Mouse (Mus musculus): ENCODE results near the gene Gm49383. TPM values are rescaled to one million over a fixed set of nuclear protein-coding genes. Genes with fewer than 3 reads are reported as not detected.

Gm49383 gene
- total RNA-seq, 1 experiment, result 11.7 TPM

GRCm38 (mm10) chr12:69207926-69208325 lies 11.0 kb upstream of the Gm49383 start:
- Histone ChIP-seq H3K4me3 (ENCODE audit: insufficient read depth in 1 of 2, low read depth in 1 of 2, low read length in 2 of 2, poor library complexity in 1 of 2, severe bottlenecking in 1 of 2) (no peak overlapping the region), H3K4me1 (ENCODE audit: control insufficient read depth in 2 of 2, insufficient read depth in 2 of 2, low read length in 2 of 2, poor library complexity in 1 of 2) (peaks cover 4 to 8% of the 10 kb centered on the region in 2 experiments; a peak in 1 of 4 replicates), H3K9me3 (ENCODE audit: control insufficient read depth, insufficient read depth, low read depth, low read length) (no peaks in the 10 kb centered on the region), H3K9ac (ENCODE audit: insufficient read depth, low read depth, low read length, poor library complexity, severe bottlenecking) (no peak overlapping the region), H3K36me3 (ENCODE audit: control insufficient read depth, insufficient read depth, low read length, poor library complexity, severe bottlenecking) (peaks cover 20% of the 10 kb centered on the region), H3K27ac (ENCODE audit: insufficient read depth, low read depth, low read length, poor library complexity, severe bottlenecking) (no peak overlapping the region)
- no peak for DNase-seq (ENCODE audit: low read depth, low spot score)
- TF ChIP-seq ZNF384 (IDR thresholded peaks at IDR 0.05; ENCODE audit: low read depth, low read length), result no peak
- TF ChIP-seq CHD2 (IDR thresholded peaks at IDR 0.05; ENCODE audit: low read depth, low read length), result no peak
- no peak for TF ChIP-seq HCFC1 (IDR thresholded peaks at IDR 0.05; ENCODE audit: borderline replicate concordance, insufficient read depth, low read length)
- TF ChIP-seq MAFK (IDR thresholded peaks at IDR 0.05; ENCODE audit: insufficient read depth, low read depth, low read length), result no peak
- TF ChIP-seq ZC3H11A (IDR thresholded peaks at IDR 0.05; ENCODE audit: borderline replicate concordance, low read depth, low read length), result no peak
- in situ Hi-C loops (cut with MboI; ENCODE audit: low sequenced_read_pairs in 2 of 2, unreplicated experiment in 2 of 2), result no loop called here

GRCm38 (mm10) chr12:69207396-69207795 lies 10.5 kb upstream of the Gm49383 start:
- Histone ChIP-seq H3K4me1 (ENCODE audit: control insufficient read depth in 2 of 2, insufficient read depth in 2 of 2, low read length in 2 of 2, poor library complexity in 1 of 2) (peaks cover 4 to 8% of the 10 kb centered on the region in 2 experiments; a peak in 1 of 4 replicates), H3K4me3 (ENCODE audit: insufficient read depth in 1 of 2, low read depth in 1 of 2, low read length in 2 of 2, poor library complexity in 1 of 2, severe bottlenecking in 1 of 2) (no peak overlapping the region), H3K9ac (ENCODE audit: insufficient read depth, low read depth, low read length, poor library complexity, severe bottlenecking) (no peak overlapping the region), H3K36me3 (ENCODE audit: control insufficient read depth, insufficient read depth, low read length, poor library complexity, severe bottlenecking) (peaks cover 18% of the 10 kb centered on the region), H3K27ac (ENCODE audit: insufficient read depth, low read depth, low read length, poor library complexity, severe bottlenecking) (no peak overlapping the region), H3K9me3 (ENCODE audit: control insufficient read depth, insufficient read depth, low read depth, low read length) (no peaks in the 10 kb centered on the region)
- in situ Hi-C loops (cut with MboI; ENCODE audit: low sequenced_read_pairs in 2 of 2, unreplicated experiment in 2 of 2), result no loop called here
- no peak for DNase-seq (ENCODE audit: low read depth, low spot score)
- TF ChIP-seq MAFK (IDR thresholded peaks at IDR 0.05; ENCODE audit: insufficient read depth, low read depth, low read length) (no peak), ZNF384 (IDR thresholded peaks at IDR 0.05; ENCODE audit: low read depth, low read length) (no peak), CHD2 (IDR thresholded peaks at IDR 0.05; ENCODE audit: low read depth, low read length) (no peak), ZC3H11A (IDR thresholded peaks at IDR 0.05; ENCODE audit: borderline replicate concordance, low read depth, low read length) (no peak), HCFC1 (IDR thresholded peaks at IDR 0.05; ENCODE audit: borderline replicate concordance, insufficient read depth, low read length) (no peak)

GRCm38 (mm10) chr12:69204052-69204833 lies 7.3 kb upstream of the Gm49383 start, which contains the start of gene Gm49384:
Gene Gm49384, minus strand, starts transcription at chr12:69204267.
- H3K9me3 ChIP-seq (ENCODE audit: control insufficient read depth, insufficient read depth, low read depth, low read length), result no peaks in the 10 kb centered on the region
- DNase-seq (ENCODE audit: low read depth, low spot score), result no peak
- peaks cover 0 to 3% of the 10 kb centered on the region in 2 experiments; a peak in 1 of 4 replicates for H3K4me1 ChIP-seq (ENCODE audit: control insufficient read depth in 2 of 2, insufficient read depth in 2 of 2, low read length in 2 of 2, poor library complexity in 1 of 2)
- TF ChIP-seq ZNF384 (IDR thresholded peaks at IDR 0.05; ENCODE audit: low read depth, low read length), result no peak; the same call in 1 of the 2 replicates
- TF ChIP-seq HCFC1 (IDR thresholded peaks at IDR 0.05; ENCODE audit: borderline replicate concordance, insufficient read depth, low read length), result no peak
- no peak for TF ChIP-seq ZC3H11A (IDR thresholded peaks at IDR 0.05; ENCODE audit: borderline replicate concordance, low read depth, low read length)
- no peak for TF ChIP-seq MAFK (IDR thresholded peaks at IDR 0.05; ENCODE audit: insufficient read depth, low read depth, low read length)
- no peak for TF ChIP-seq CHD2 (IDR thresholded peaks at IDR 0.05; ENCODE audit: low read depth, low read length)
- H3K36me3 ChIP-seq (ENCODE audit: control insufficient read depth, insufficient read depth, low read length, poor library complexity, severe bottlenecking), result peaks cover 9% of the 10 kb centered on the region
- H3K4me3 ChIP-seq (ENCODE audit: insufficient read depth in 1 of 2, low read depth in 1 of 2, low read length in 2 of 2, poor library complexity in 1 of 2, severe bottlenecking in 1 of 2), result no peak within 1 kb of the TSS
- H3K27ac ChIP-seq (ENCODE audit: insufficient read depth, low read depth, low read length, poor library complexity, severe bottlenecking), result no peak within 1 kb of the TSS
- in situ Hi-C loops (cut with MboI; ENCODE audit: low sequenced_read_pairs in 2 of 2, unreplicated experiment in 2 of 2), result no loop called here
- no peak within 1 kb of the TSS for H3K9ac ChIP-seq (ENCODE audit: insufficient read depth, low read depth, low read length, poor library complexity, severe bottlenecking)

- H3K4me3 ChIP-seq (ENCODE audit: insufficient read depth in 1 of 2, low read depth in 1 of 2, low read length in 2 of 2, poor library complexity in 1 of 2, severe bottlenecking in 1 of 2), result no peak overlapping the region
- in situ Hi-C loops (cut with MboI; ENCODE audit: low sequenced_read_pairs in 2 of 2, unreplicated experiment in 2 of 2), result no loop called here
- H3K9me3 ChIP-seq (ENCODE audit: control insufficient read depth, insufficient read depth, low read depth, low read length), result no peaks in the 10 kb centered on the region
These were observed 2.1 kb upstream of the Gm49383 start for GRCm38 (mm10) chr12:69198985-69199384.

More at GRCm38 (mm10) chr12:69198985-69199384, 2.1 kb upstream of the Gm49383 start:
- H3K27ac ChIP-seq (ENCODE audit: insufficient read depth, low read depth, low read length, poor library complexity, severe bottlenecking), result no peak overlapping the region
- no peak overlapping the region for H3K9ac ChIP-seq (ENCODE audit: insufficient read depth, low read depth, low read length, poor library complexity, severe bottlenecking)
- peaks cover 4% of the 10 kb centered on the region in 2 experiments; a peak in 2 of 4 replicates for H3K4me1 ChIP-seq (ENCODE audit: control insufficient read depth in 2 of 2, insufficient read depth in 2 of 2, low read length in 2 of 2, poor library complexity in 1 of 2)
- peaks cover under 1% of the 10 kb centered on the region; the same call in 1 of the 2 replicates for H3K36me3 ChIP-seq (ENCODE audit: control insufficient read depth, insufficient read depth, low read length, poor library complexity, severe bottlenecking)
- no peak for DNase-seq (ENCODE audit: low read depth, low spot score)
- TF ChIP-seq CHD2 (IDR thresholded peaks at IDR 0.05; ENCODE audit: low read depth, low read length), result no peak
- TF ChIP-seq ZC3H11A (IDR thresholded peaks at IDR 0.05; ENCODE audit: borderline replicate concordance, low read depth, low read length), result no peak
- no peak for TF ChIP-seq MAFK (IDR thresholded peaks at IDR 0.05; ENCODE audit: insufficient read depth, low read depth, low read length)
- no peak for TF ChIP-seq ZNF384 (IDR thresholded peaks at IDR 0.05; ENCODE audit: low read depth, low read length)
- TF ChIP-seq HCFC1 (IDR thresholded peaks at IDR 0.05; ENCODE audit: borderline replicate concordance, insufficient read depth, low read length), result no peak
